Mouse (Mus musculus) limb, embryonic 14.5 days (tissue): Measurements from ENCODE around the gene Peak1. TPM values are rescaled to one million over a fixed set of nuclear protein-coding genes. Genes with fewer than 3 reads are reported as not detected.
A peak's percentile ranks its signal among the peaks of the same experiment; 100 is the strongest.

ENCODE experiments used
- ATAC-seq: fragments of 200-750 bp; cut with Nextera tagmentation; 2 replicates; pipeline ENCODE4 v1.8.0; 2017; ENCODE audit warnings: low read depth, moderate number of reproducible peaks, moderate TSS enrichment; ENCODE audit not compliant: low FRiP score
- DNase-seq: peaks from one replicate; pipeline ENCODE4 v3.0.0-alpha.2; 2015; ENCODE audit warnings: low spot score
- H3K27ac ChIP-seq: fragments of 300-500 bp; sonication (generic); replicated peaks from 2 replicates; pipeline ENCODE4 v1.5.1; 2014; ENCODE audit warnings: low read depth, mild to moderate bottlenecking, low read length, moderate library complexity, mixed read lengths
- H3K27me3 ChIP-seq: fragments of 300-500 bp; sonication (generic); 2 replicates; pipeline ENCODE4 v1.6.1; 2014; ENCODE audit warnings: low read length, mixed read lengths; ENCODE audit not compliant: control insufficient read depth, insufficient read depth
- H3K36me3 ChIP-seq: fragments of 300-500 bp; sonication (generic); 2 replicates; pipeline ENCODE4 v1.6.1; 2014; ENCODE audit warnings: mild to moderate bottlenecking, low read length, moderate library complexity, mixed read lengths; ENCODE audit not compliant: control insufficient read depth, insufficient read depth
- H3K4me1 ChIP-seq: fragments of 300-500 bp; sonication (generic); 2 replicates; pipeline ENCODE4 v1.6.1; 2014; ENCODE audit warnings: antibody characterized with exemption, low read length, mixed read lengths; ENCODE audit not compliant: control insufficient read depth, insufficient read depth
- H3K4me2 ChIP-seq: fragments of 300-500 bp; sonication (generic); replicated peaks from 2 replicates; pipeline ENCODE4 v1.6.1; 2014; ENCODE audit warnings: low read depth, mild to moderate bottlenecking, low read length, moderate library complexity; ENCODE audit not compliant: severe bottlenecking
- H3K4me3 ChIP-seq: fragments of 300-500 bp; sonication (generic); replicated peaks from 2 replicates; pipeline ENCODE4 v1.5.1; 2014; ENCODE audit warnings: low read length
- H3K9ac ChIP-seq: fragments of 300-500 bp; sonication (generic); 2 replicates; pipeline ENCODE4 v1.6.1; 2014; ENCODE audit warnings: mild to moderate bottlenecking, low read depth, low read length, moderate library complexity; ENCODE audit not compliant: severe bottlenecking
- H3K9me3 ChIP-seq: fragments of 300-500 bp; sonication (generic); 2 replicates; pipeline ENCODE4 v1.6.1; 2016; ENCODE audit warnings: low read length; ENCODE audit not compliant: control insufficient read depth
- POLR2A ChIP-seq: fragments of 200-500 bp; IDR thresholded peaks from 2 replicates; pipeline ENCODE4 v1.8.0; 2012; ENCODE audit warnings: inconsistent platforms, mild to moderate bottlenecking, moderate library complexity, borderline replicate concordance; ENCODE audit not compliant: insufficient read depth, insufficient read length; ENCODE audit errors: extremely low read depth
- WGBS: fragments of 180-500 bp; shearing (Covaris S2); extraction: QIAGEN DNeasy Blood & Tissue Kit; methylation state at CpG from one replicate; pipeline ENCODE4 v1.1.7; 2014; 5-methylcytosine and 5-hydroxymethylcytosine counted together
- polyA plus RNA-seq, 2 experiments: library from polyadenylated mRNA; depleted of rRNA in 1 of 2; stranded (reverse) in 1 of 2; unstranded in 1 of 2; fragments of >200 nt; fragmentation: Nextera tagmentation in 1 of 2; extraction: Ambion mirVana in 1 of 2; gene quantifications; 2 replicates each; pipeline versions ENCODE4 v1.2.1 to v1.2.3; 2012 to 2014

Peak1 gene
- polyA plus RNA-seq, 2 experiments: 11.5 to 18.3 TPM

DNA sequence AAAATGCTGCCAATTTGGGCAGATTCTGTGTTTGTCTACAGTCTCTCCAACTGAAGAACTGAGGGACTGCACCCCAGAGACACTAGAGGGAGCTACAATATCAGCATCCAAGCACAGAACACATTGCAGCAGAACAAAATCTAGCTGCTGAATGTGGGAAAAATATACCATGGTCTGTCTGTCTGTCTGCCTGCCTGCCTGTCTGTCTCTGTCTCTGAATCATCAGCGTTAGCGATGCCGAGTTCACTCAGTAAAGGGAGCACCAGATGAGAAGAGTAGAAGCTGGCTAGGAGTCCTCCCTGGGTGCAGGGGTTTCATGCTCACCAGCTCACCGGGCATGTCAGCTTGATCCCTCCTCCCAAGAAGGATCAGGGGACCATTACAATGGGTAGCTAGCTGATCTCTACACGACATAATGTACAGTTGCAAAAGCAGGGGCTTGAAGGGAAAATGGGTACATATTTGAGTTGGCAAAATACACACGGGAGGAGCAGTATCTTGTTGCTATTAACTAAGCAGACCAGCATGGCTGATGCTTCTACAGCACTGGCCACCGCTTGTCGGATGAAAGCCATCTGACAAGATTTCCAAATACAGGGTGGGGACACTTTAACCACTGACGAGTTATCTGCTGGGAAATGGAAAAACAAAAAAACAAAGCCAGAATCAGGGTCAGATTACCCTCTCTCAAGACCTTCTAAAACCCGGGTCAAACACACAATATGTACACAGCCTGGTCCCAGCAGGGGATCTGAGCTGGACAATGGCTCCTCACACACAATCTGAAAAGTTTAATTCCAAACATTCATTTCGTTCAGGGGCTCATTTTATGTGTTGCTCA is 204.2 kb downstream of the Peak1 start:
- H3K4me3 ChIP-seq: no peak overlapping the region
- no peak for TF ChIP-seq POLR2A
- no peaks in the 10 kb centered on the region for H3K27me3 ChIP-seq
- no peak overlapping the region for H3K27ac ChIP-seq
- no peaks in the 10 kb centered on the region for H3K9me3 ChIP-seq
- H3K4me1 ChIP-seq: peaks cover 10% of the 10 kb centered on the region; the same call in 1 of the 2 replicates
- no peak overlapping the region for H3K9ac ChIP-seq
- 44% methylated on average over 11 of the region's 11 CpGs for WGBS
- ATAC-seq (no peak; the same call in 1 of the 2 replicates), DNase-seq (peak; percentile 72)
- no peaks in the 10 kb centered on the region for H3K36me3 ChIP-seq
- no peak overlapping the region for H3K4me2 ChIP-seq

DNA sequence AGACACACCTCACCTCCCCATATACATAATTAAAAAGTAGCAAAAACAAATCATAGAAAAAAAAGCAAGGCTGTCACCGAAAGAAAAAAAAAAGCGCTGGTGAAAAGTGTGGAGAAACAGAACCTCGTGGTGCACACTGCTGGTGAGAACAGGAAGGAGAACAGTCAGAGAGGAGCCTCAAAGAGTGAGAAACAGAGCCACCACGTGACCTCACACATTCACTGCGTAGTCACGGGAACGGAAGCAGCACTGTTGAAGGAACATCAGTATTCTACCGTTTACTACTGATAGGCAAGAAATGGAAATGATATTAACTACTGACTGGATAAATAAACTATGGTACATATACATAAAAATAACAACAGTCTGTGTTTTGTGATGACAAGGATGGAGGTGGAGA is 209.1 kb downstream of the Peak1 start:
- no peaks in the 10 kb centered on the region for H3K9me3 ChIP-seq
- 0 out of 2 replicates have a peak, but pooled peaks cover 4% of the 10 kb centered on the region for H3K4me1 ChIP-seq
- no peak overlapping the region for H3K4me2 ChIP-seq
- H3K9ac ChIP-seq: no peak overlapping the region
- WGBS: 90% methylated on average over 8 of the region's 8 CpGs
- DNase-seq: no peak
- ATAC-seq: no peak
- H3K27ac ChIP-seq: no peak overlapping the region
- H3K4me3 ChIP-seq: no peak overlapping the region
- TF ChIP-seq POLR2A: no peak
- H3K36me3 ChIP-seq: peaks cover 15% of the 10 kb centered on the region
- H3K27me3 ChIP-seq: no peaks in the 10 kb centered on the region

DNA sequence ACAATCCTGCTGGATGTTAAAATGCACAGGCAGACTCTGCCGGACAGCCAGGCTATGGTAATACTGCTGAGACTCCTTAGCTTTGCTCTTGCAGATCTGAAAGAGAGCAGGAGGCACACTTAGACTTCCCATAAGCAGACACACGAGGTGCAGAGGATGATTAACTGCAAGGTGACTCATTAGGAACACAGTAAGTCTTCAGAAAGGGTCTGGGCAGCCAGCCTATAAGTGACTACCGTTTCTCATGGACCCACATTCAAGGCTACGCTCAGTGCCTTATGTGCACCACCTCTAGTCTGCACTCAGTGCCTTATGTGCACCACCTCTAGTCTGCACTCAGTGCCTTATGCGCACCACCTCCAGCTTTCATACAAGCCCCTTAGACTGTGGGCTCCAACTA is 210.4 kb downstream of the Peak1 start:
- H3K4me2 ChIP-seq: no peak overlapping the region
- no peak for TF ChIP-seq POLR2A
- H3K36me3 ChIP-seq: peaks cover 15% of the 10 kb centered on the region
- H3K27ac ChIP-seq: no peak overlapping the region
- H3K9me3 ChIP-seq: no peaks in the 10 kb centered on the region
- H3K27me3 ChIP-seq: no peaks in the 10 kb centered on the region
- ATAC-seq: no peak
- H3K4me3 ChIP-seq: no peak overlapping the region
- no peak overlapping the region for H3K9ac ChIP-seq
- DNase-seq: no peak
- WGBS: 74% methylated on average over 5 of the region's 5 CpGs
- no peaks in the 10 kb centered on the region for H3K4me1 ChIP-seq

DNA sequence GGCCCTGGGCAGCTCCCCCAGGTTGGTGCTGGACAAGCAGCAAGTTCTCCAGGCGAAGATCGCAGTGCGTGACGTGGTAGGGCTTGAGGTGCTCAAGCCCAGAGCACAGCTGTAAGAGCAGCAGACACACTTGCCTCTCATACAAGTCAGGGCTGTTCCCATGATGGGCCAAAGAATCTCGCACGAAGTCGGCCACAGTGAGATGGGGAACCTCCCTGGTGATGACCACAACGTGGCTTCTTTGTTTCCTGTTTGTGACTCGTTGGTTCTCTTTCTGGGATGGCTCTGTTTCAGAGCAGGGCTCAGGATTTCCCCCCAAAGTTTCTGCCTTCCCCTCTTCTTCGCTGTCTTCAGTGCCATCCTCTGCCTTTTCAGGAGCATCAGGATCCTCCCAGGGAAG is 210.8 kb downstream of the Peak1 start:
- no peak for DNase-seq
- Histone ChIP-seq H3K4me3 (no peak overlapping the region), H3K36me3 (peaks cover 15% of the 10 kb centered on the region), H3K9me3 (no peaks in the 10 kb centered on the region), H3K4me1 (no peaks in the 10 kb centered on the region), H3K27me3 (no peaks in the 10 kb centered on the region), H3K27ac (no peak overlapping the region), H3K4me2 (no peak overlapping the region), H3K9ac (no peak overlapping the region)
- ATAC-seq: no peak
- 85% methylated on average over 10 of the region's 10 CpGs for WGBS
- TF ChIP-seq POLR2A: no peak

DNA sequence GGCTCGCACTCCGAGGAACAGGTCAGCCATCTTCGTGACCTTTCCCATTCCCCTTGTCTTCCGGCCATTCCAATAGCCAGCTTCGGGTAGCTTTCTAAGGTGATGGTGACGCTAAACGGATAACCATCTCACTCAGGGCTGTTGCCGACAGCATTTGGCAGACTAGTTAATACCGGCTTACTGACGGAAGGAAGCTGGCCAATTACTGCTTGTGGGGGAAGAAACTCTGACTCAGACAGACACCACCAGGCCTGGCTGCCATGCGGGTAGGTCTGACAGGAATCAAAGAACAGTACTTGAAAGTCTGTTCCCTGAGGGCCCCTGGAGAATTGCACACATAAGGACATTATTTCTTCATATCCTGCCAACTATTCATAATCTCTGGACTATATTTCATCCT is 212.5 kb downstream of the Peak1 start:
- WGBS: 76% methylated on average over 11 of the region's 11 CpGs
- Histone ChIP-seq H3K4me2 (no peak overlapping the region), H3K36me3 (peaks cover 15% of the 10 kb centered on the region), H3K9me3 (no peaks in the 10 kb centered on the region), H3K4me1 (no peaks in the 10 kb centered on the region), H3K9ac (no peak overlapping the region), H3K27ac (no peak overlapping the region), H3K27me3 (no peaks in the 10 kb centered on the region), H3K4me3 (no peak overlapping the region)
- ATAC-seq (no peak), DNase-seq (no peak)
- no peak for TF ChIP-seq POLR2A

DNA sequence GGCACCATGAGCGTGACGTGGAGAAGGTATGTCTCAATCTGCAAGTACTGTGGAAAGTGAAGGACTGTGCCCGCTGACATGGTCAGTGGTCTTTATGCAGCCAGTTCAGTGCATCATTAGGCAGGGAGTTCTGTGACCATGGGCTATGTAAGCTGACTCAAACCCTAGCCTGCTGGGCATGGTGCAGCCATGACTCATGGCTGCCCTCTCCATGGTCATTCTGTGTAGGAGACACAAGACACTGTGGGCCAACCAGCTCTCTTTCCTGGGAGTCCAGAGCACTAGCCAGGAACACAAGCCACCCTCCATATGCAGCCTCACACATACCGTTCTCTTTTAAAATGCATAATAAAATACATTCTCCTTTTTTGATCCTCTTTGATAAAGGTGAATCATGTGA is 213.6 kb downstream of the Peak1 start:
- no peaks in the 10 kb centered on the region for H3K4me1 ChIP-seq
- no peak overlapping the region for H3K27ac ChIP-seq
- ATAC-seq (no peak), DNase-seq (no peak)
- H3K4me3 ChIP-seq: no peak overlapping the region
- WGBS: 94% methylated on average over 4 of the region's 4 CpGs
- no peaks in the 10 kb centered on the region for H3K27me3 ChIP-seq
- H3K4me2 ChIP-seq: no peak overlapping the region
- TF ChIP-seq POLR2A: no peak
- no peaks in the 10 kb centered on the region for H3K9me3 ChIP-seq
- no peak overlapping the region for H3K9ac ChIP-seq
- H3K36me3 ChIP-seq: peaks cover 15% of the 10 kb centered on the region
